Mouse (Mus musculus): Measurements from ENCODE around the gene Camk2n2. TPM values are rescaled to one million over a fixed set of nuclear protein-coding genes. Genes with fewer than 3 reads are reported as not detected.

Camk2n2 gene
- polyA plus RNA-seq, 1 experiment: 239 TPM

GRCm38 (mm10) chr16:20643911-20644310, 22.8 kb upstream of the Camk2n2 start:
- WGBS: 86% methylated on average over 7 of the region's 7 CpGs

GRCm38 (mm10) chr16:20642161-20642560, 21.1 kb upstream of the Camk2n2 start:
- 2% methylated on average over 8 of the region's 8 CpGs for WGBS
- Histone ChIP-seq H3K4me3 (replicated peaks; ENCODE audit: insufficient read depth, low read depth, low read length) (no peak overlapping the region), H3K27me3 (ENCODE audit: control insufficient read depth, insufficient read depth, low read length) (no peaks in the 10 kb centered on the region), H3K4me1 (ENCODE audit: control insufficient read depth, insufficient read depth, low read length) (0 out of 2 replicates have a peak, but pooled peaks cover 2% of the 10 kb centered on the region), H3K27ac (ENCODE audit: insufficient read depth, low read length) (no peak overlapping the region)
- DNase-seq: peak; percentile 74 to 82
- TF ChIP-seq POLR2A (IDR thresholded peaks at IDR 0.05; ENCODE audit: borderline replicate concordance, insufficient read depth, low read length): no peak
- TF ChIP-seq CTCF (IDR thresholded peaks at IDR 0.05; ENCODE audit: borderline replicate concordance, insufficient read depth, low read depth, low read length): peak; percentile 77

More at GRCm38 (mm10) chr16:20643911-20644310, 22.8 kb upstream of the Camk2n2 start:
- Histone ChIP-seq H3K4me1 (ENCODE audit: control insufficient read depth, insufficient read depth, low read length) (0 out of 2 replicates have a peak, but pooled peaks cover 2% of the 10 kb centered on the region), H3K27ac (ENCODE audit: insufficient read depth, low read length) (no peak overlapping the region), H3K27me3 (ENCODE audit: control insufficient read depth, insufficient read depth, low read length) (no peaks in the 10 kb centered on the region), H3K4me3 (replicated peaks; ENCODE audit: insufficient read depth, low read depth, low read length) (no peak overlapping the region)
- TF ChIP-seq POLR2A (IDR thresholded peaks at IDR 0.05; ENCODE audit: borderline replicate concordance, insufficient read depth, low read length) (no peak), CTCF (IDR thresholded peaks at IDR 0.05; ENCODE audit: borderline replicate concordance, insufficient read depth, low read depth, low read length) (no peak)
- DNase-seq: no peak

- Histone ChIP-seq H3K27ac (ENCODE audit: insufficient read depth, low read length) (no peak overlapping the region), H3K27me3 (ENCODE audit: control insufficient read depth, insufficient read depth, low read length) (no peaks in the 10 kb centered on the region), H3K4me1 (ENCODE audit: control insufficient read depth, insufficient read depth, low read length) (0 out of 2 replicates have a peak, but pooled peaks cover 2% of the 10 kb centered on the region), H3K4me3 (replicated peaks; ENCODE audit: insufficient read depth, low read depth, low read length) (no peak overlapping the region)
- DNase-seq: no peak
- TF ChIP-seq CTCF (IDR thresholded peaks at IDR 0.05; ENCODE audit: borderline replicate concordance, insufficient read depth, low read depth, low read length) (no peak), POLR2A (IDR thresholded peaks at IDR 0.05; ENCODE audit: borderline replicate concordance, insufficient read depth, low read length) (no peak)
- WGBS: 16% methylated on average over 8 of the region's 8 CpGs
These were observed 17.3 kb upstream of the Camk2n2 start for GRCm38 (mm10) chr16:20638367-20638766.

- DNase-seq: no peak
- Histone ChIP-seq H3K4me1 (ENCODE audit: control insufficient read depth, insufficient read depth, low read length) (0 out of 2 replicates have a peak, but pooled peaks cover 2% of the 10 kb centered on the region), H3K27me3 (ENCODE audit: control insufficient read depth, insufficient read depth, low read length) (no peaks in the 10 kb centered on the region), H3K27ac (ENCODE audit: insufficient read depth, low read length) (no peak overlapping the region), H3K4me3 (replicated peaks; ENCODE audit: insufficient read depth, low read depth, low read length) (no peak overlapping the region)
- TF ChIP-seq POLR2A (IDR thresholded peaks at IDR 0.05; ENCODE audit: borderline replicate concordance, insufficient read depth, low read length) (no peak), CTCF (IDR thresholded peaks at IDR 0.05; ENCODE audit: borderline replicate concordance, insufficient read depth, low read depth, low read length) (no peak)
- 79% methylated on average over 8 of the region's 8 CpGs for WGBS
These were observed 16.3 kb upstream of the Camk2n2 start for GRCm38 (mm10) chr16:20637410-20637809.

- TF ChIP-seq POLR2A (IDR thresholded peaks at IDR 0.05; ENCODE audit: borderline replicate concordance, insufficient read depth, low read length) (peak; percentile 39; the same call in 1 of the 2 replicates), CTCF (IDR thresholded peaks at IDR 0.05; ENCODE audit: borderline replicate concordance, insufficient read depth, low read depth, low read length) (no peak)
- DNase-seq: peak; percentile 66 to 76
- Histone ChIP-seq H3K4me3 (replicated peaks; ENCODE audit: insufficient read depth, low read depth, low read length) (peak within 1 kb of the TSS; percentile 74), H3K4me1 (ENCODE audit: control insufficient read depth, insufficient read depth, low read length) (peaks cover 12% of the 10 kb centered on the region), H3K27ac (ENCODE audit: insufficient read depth, low read length) (peak within 1 kb of the TSS; percentile 66), H3K27me3 (ENCODE audit: control insufficient read depth, insufficient read depth, low read length) (no peaks in the 10 kb centered on the region)
- 1% methylated on average over 54 of the region's 54 CpGs for WGBS
These were observed 8.9 kb upstream of the Camk2n2 start, which contains the start of gene Ece2 for GRCm38 (mm10) chr16:20629731-20630634. Gene Ece2, plus strand, starts transcription at chr16:20629828.

DNA sequence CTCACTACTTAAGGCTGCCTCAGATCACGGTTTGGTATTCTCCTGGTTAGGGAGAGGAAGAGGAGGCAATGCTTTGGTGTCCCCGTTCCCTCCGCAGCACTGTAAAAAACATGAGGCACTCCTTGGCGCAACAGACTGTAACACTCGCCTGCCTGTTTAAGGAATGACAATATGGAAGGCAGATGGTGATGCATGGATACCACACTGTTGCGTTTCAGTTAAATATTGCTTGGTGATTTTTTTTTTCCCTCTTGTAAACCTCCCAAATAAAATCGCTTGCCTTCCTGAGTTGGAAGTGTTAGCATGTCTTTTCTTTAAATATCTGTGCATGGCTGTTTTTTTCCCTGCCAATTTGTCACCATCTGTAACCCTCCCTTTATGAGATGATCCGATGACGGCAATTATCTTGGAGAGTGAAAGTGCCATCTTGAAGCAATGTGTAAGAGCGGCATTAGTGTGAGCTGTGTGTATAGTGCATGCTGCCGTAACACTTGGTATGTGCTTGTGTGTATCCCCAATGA, 7.8 kb upstream of the Camk2n2 start:
- no peak overlapping the region; the same call in 1 of the 2 replicates for H3K27ac ChIP-seq (ENCODE audit: insufficient read depth, low read length)
- no peak for DNase-seq
- WGBS: 34% methylated on average over 11 of the region's 11 CpGs
- H3K4me3 ChIP-seq (replicated peaks; ENCODE audit: insufficient read depth, low read depth, low read length): peak overlapping the region; percentile 4
- no peak for TF ChIP-seq POLR2A (IDR thresholded peaks at IDR 0.05; ENCODE audit: borderline replicate concordance, insufficient read depth, low read length)
- no peak for TF ChIP-seq CTCF (IDR thresholded peaks at IDR 0.05; ENCODE audit: borderline replicate concordance, insufficient read depth, low read depth, low read length)
- peaks cover 12% of the 10 kb centered on the region for H3K4me1 ChIP-seq (ENCODE audit: control insufficient read depth, insufficient read depth, low read length)
- H3K27me3 ChIP-seq (ENCODE audit: control insufficient read depth, insufficient read depth, low read length): no peaks in the 10 kb centered on the region

- Histone ChIP-seq H3K4me3 (replicated peaks; ENCODE audit: insufficient read depth, low read depth, low read length) (no peak overlapping the region), H3K4me1 (ENCODE audit: control insufficient read depth, insufficient read depth, low read length) (peaks cover 4% of the 10 kb centered on the region; the same call in 1 of the 2 replicates), H3K27ac (ENCODE audit: insufficient read depth, low read length) (no peak overlapping the region), H3K27me3 (ENCODE audit: control insufficient read depth, insufficient read depth, low read length) (no peaks in the 10 kb centered on the region)
- DNase-seq: no peak
- no peak for TF ChIP-seq POLR2A (IDR thresholded peaks at IDR 0.05; ENCODE audit: borderline replicate concordance, insufficient read depth, low read length)
- no peak for TF ChIP-seq CTCF (IDR thresholded peaks at IDR 0.05; ENCODE audit: borderline replicate concordance, insufficient read depth, low read depth, low read length)
- 32% methylated on average over 2 of the region's 2 CpGs for WGBS
These were observed 2.1 kb upstream of the Camk2n2 start for GRCm38 (mm10) chr16:20623211-20623610.

Measured in cerebellum, adult 2 months (tissue).